Mouse (Mus musculus) spleen, adult 2 months (tissue): Measurements from ENCODE around the gene Olfr1168. TPM values are rescaled to one million over a fixed set of nuclear protein-coding genes. Genes with fewer than 3 reads are reported as not detected.
"Not testable (repeated sequence)": the region's sequence is repeated elsewhere in the genome, so short reads cannot be mapped to it uniquely, and the experiment has no call there.

Experiments used
- DNase-seq, 2 experiments: peaks; one replicate each; pipeline versions ENCODE4 v3.0.0 to v3.0.0-alpha.2; 2012 to 2021; ENCODE audit warnings: low spot score in 2 of 2, low read depth in 1 of 2
- H3K27ac ChIP-seq: fragments of 200-500 bp; 2 replicates; pipeline ENCODE4 v1.5.1; 2012; ENCODE audit warnings: low read length, inconsistent platforms; ENCODE audit not compliant: insufficient read depth
- H3K27me3 ChIP-seq: fragments of 200-500 bp; 2 replicates; pipeline ENCODE4 v1.6.1; 2012; ENCODE audit warnings: mild to moderate bottlenecking, moderate library complexity, low read length, inconsistent platforms; ENCODE audit not compliant: control insufficient read depth, insufficient read depth
- H3K36me3 ChIP-seq: fragments of 200-500 bp; 2 replicates; pipeline ENCODE4 v1.6.1; 2012; ENCODE audit warnings: mild to moderate bottlenecking, low read length, inconsistent platforms; ENCODE audit not compliant: control insufficient read depth, insufficient read depth
- H3K4me1 ChIP-seq: fragments of 200-500 bp; 2 replicates; pipeline ENCODE4 v1.6.1; 2011; ENCODE audit warnings: inconsistent platforms; ENCODE audit not compliant: control insufficient read depth, insufficient read depth, insufficient read length
- H3K4me3 ChIP-seq: fragments of 200-500 bp; 2 replicates; pipeline ENCODE4 v1.5.1; 2011; ENCODE audit warnings: mild to moderate bottlenecking, inconsistent platforms; ENCODE audit not compliant: insufficient read depth, insufficient read length; ENCODE audit errors: extremely low read depth
- CTCF ChIP-seq: fragments of 200-500 bp; IDR thresholded peaks from 2 replicates; pipeline ENCODE4 v1.5.1; 2011; ENCODE audit warnings: mild to moderate bottlenecking, inconsistent platforms; ENCODE audit not compliant: insufficient read depth, insufficient read length, insufficient replicate concordance; ENCODE audit errors: extremely low read depth
- POLR2A ChIP-seq: fragments of 200-500 bp; IDR thresholded peaks from 2 replicates; pipeline ENCODE4 v1.6.1; 2011; ENCODE audit warnings: low read depth, low read length, inconsistent platforms
- WGBS: fragments of 180-500 bp; shearing (Covaris S2); methylation state at CpG from one replicate; pipeline ENCODE4 v1.1.7; 2018; 5-methylcytosine and 5-hydroxymethylcytosine counted together
- polyA plus RNA-seq: library from polyadenylated mRNA; depleted of rRNA; stranded (reverse); fragments of >200 nt; gene quantifications from 2 replicates; pipeline ENCODE4 v1.2.3, GENCODE M21; 2012; rRNA removed

Gene Olfr1168
- polyA plus RNA-seq: not detected in 2 replicates

DNA sequence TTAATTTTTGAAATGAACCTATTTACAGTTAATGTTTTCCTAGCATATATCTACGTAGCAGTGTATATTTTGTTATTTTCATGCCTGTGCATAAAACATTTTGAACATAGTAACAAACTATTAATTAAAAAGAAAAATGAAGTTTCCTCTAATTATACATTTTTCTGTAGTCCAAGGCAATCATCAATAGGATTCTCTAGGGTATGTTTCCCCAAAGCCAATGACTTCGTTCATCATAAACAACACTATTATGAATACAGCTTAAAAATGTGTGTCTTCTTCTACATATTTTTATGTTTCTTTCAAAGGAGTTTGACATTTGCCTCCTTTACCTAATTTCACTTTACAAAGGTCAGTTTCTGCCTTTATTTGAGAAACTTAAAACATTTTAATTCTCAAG lies at the start of gene Olfr1168:
TSS of gene Olfr1168 (plus strand) at position 301 of the 400 bp plus-strand sequence.
- no peaks in the 10 kb centered on the region for H3K36me3 ChIP-seq
- 75% methylated on average over 2 of the region's 2 CpGs for WGBS
- H3K27ac ChIP-seq: no peak within 1 kb of the TSS
- H3K4me1 ChIP-seq: no peaks in the 10 kb centered on the region
- no peaks in the 10 kb centered on the region for H3K27me3 ChIP-seq
- no peak for DNase-seq
- H3K4me3 ChIP-seq: no peak within 1 kb of the TSS
- TF ChIP-seq POLR2A: no peak
- no peak for TF ChIP-seq CTCF

DNA sequence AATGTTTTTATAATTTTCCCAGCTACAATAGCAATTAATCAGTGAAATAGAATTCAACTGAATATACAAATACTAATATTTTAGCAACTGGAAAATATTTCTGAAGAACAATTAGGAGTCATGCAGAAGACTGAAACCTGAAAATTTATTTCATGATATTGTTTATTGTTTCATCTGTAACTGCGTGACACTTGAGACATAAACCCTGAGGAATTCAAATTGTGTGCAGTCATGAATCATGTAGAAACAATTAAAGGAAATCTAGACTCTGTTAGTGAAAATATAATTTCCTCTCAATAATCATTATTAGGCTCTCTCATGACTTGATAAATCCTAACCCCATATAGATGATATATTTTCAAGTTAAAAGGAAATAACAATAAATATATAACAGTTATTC lies 26.6 kb upstream of the Olfr1168 start, which contains the start of gene Olfr1167:
TSS of gene Olfr1167 (minus strand) at position 101 of the 400 bp plus-strand sequence.
- WGBS: 79% methylated on average over 1 of the region's 1 CpGs
- H3K27me3 ChIP-seq, H3K4me1 ChIP-seq, H3K36me3 ChIP-seq, H3K27ac ChIP-seq, DNase-seq, H3K4me3 ChIP-seq: not testable (repeated sequence)

DNA sequence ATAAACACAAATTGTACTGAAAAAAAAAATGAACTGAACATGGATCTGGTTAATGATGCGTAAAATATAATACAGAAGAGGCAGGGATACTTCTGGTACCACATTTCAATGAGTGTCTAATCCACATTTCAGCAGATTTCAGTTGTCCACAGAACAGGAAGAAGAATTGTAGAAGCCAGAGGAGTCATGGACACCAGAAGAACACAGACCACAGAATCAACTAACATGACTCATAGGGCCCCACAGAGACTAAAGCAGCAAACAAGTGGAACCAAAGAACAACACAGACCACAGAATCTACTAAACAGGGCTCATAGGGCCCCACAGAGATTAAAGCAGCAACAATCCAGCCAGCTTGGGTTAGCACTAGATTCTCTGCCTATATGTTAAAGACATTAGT lies 39.1 kb downstream of the Olfr1168 start:
- no peaks in the 10 kb centered on the region for H3K27me3 ChIP-seq
- 85% methylated on average over 1 of the region's 1 CpGs for WGBS
- no peak overlapping the region for H3K27ac ChIP-seq
- H3K36me3 ChIP-seq: no peaks in the 10 kb centered on the region
- no peak for DNase-seq
- H3K4me1 ChIP-seq: no peaks in the 10 kb centered on the region
- H3K4me3 ChIP-seq: no peak overlapping the region
- TF ChIP-seq CTCF (no peak), POLR2A (no peak)

GRCm38 (mm10) chr2:88228234-88228633 lies 46.6 kb downstream of the Olfr1168 start, which contains the start of gene Olfr1170:
Gene Olfr1170, minus strand, starts transcription at chr2:88228334.
- TF ChIP-seq CTCF: no peak
- no peak for TF ChIP-seq POLR2A
- Histone ChIP-seq H3K4me1 (no peaks in the 10 kb centered on the region), H3K27ac (no peak within 1 kb of the TSS), H3K36me3 (no peaks in the 10 kb centered on the region), H3K27me3 (no peaks in the 10 kb centered on the region), H3K4me3 (no peak within 1 kb of the TSS)
- WGBS: 84% methylated on average over 1 of the region's 1 CpGs
- no peak for DNase-seq

Other genes starting within 250 kb of the Olfr1168 start
- gene Olfr1155, start 236.7 kb upstream of the Olfr1168 start, polyA plus RNA-seq: not detected in 2 replicates
- not detected in 2 replicates for gene Olfr1156, start 228.8 kb upstream of the Olfr1168 start, polyA plus RNA-seq
- gene Olfr1157, start 213.6 kb upstream of the Olfr1168 start, polyA plus RNA-seq: not detected in 2 replicates
- not detected in 2 replicates for gene Olfr74, start 207.2 kb upstream of the Olfr1168 start, polyA plus RNA-seq
- gene Olfr1158, start 191.8 kb upstream of the Olfr1168 start, polyA plus RNA-seq: not detected in 2 replicates
- gene Olfr1160, start 173.6 kb upstream of the Olfr1168 start, polyA plus RNA-seq: not detected in 2 replicates
- gene Olfr1161, start 159.1 kb upstream of the Olfr1168 start, polyA plus RNA-seq: not detected in 2 replicates
- gene Olfr73, start 144.2 kb upstream of the Olfr1168 start, polyA plus RNA-seq: not detected in 2 replicates
- not detected in 2 replicates for gene Olfr1162, start 130.8 kb upstream of the Olfr1168 start, polyA plus RNA-seq
- gene Olfr1163, start 110.0 kb upstream of the Olfr1168 start, polyA plus RNA-seq: not detected in 2 replicates
- not detected in 2 replicates for gene Olfr1164, start 87.9 kb upstream of the Olfr1168 start, polyA plus RNA-seq
- gene Olfr1166, start 53.6 kb upstream of the Olfr1168 start, polyA plus RNA-seq: not detected in 2 replicates
- gene Olfr1167, start 26.7 kb upstream of the Olfr1168 start, polyA plus RNA-seq: not detected in 2 replicates
- gene Olfr1170, start 46.5 kb downstream of the Olfr1168 start, polyA plus RNA-seq: not detected in 2 replicates
- gene Olfr1173, start 98.0 kb downstream of the Olfr1168 start, polyA plus RNA-seq: not detected in 2 replicates
- gene Olfr1174-ps, start 133.3 kb downstream of the Olfr1168 start, polyA plus RNA-seq: not detected in 2 replicates
- gene Olfr1175-ps, start 145.3 kb downstream of the Olfr1168 start, polyA plus RNA-seq: not detected in 2 replicates
- gene Olfr1176, start 154.8 kb downstream of the Olfr1168 start, polyA plus RNA-seq: not detected in 2 replicates
- not detected in 2 replicates for gene Olfr1177-ps, start 164.6 kb downstream of the Olfr1168 start, polyA plus RNA-seq
- gene Olfr1178, start 205.2 kb downstream of the Olfr1168 start, polyA plus RNA-seq: not detected in 2 replicates
- gene Olfr1179, start 224.6 kb downstream of the Olfr1168 start, polyA plus RNA-seq: not detected in 2 replicates
- gene Olfr1180, start 237.3 kb downstream of the Olfr1168 start, polyA plus RNA-seq: not detected in 2 replicates
- gene Olfr1181, start 244.3 kb downstream of the Olfr1168 start, polyA plus RNA-seq: not detected in 2 replicates